Mouse (Mus musculus) urinary bladder, adult 18-20 months (tissue): Measurements from ENCODE around the gene Zdhhc18.

Source experiments
- DNase-seq, 2 experiments: peaks; one replicate each; pipeline ENCODE4 v3.0.0; 2022; ENCODE audit warnings: low spot score in 2 of 2, mixed read lengths in 2 of 2

The Zdhhc18 gene

DNA sequence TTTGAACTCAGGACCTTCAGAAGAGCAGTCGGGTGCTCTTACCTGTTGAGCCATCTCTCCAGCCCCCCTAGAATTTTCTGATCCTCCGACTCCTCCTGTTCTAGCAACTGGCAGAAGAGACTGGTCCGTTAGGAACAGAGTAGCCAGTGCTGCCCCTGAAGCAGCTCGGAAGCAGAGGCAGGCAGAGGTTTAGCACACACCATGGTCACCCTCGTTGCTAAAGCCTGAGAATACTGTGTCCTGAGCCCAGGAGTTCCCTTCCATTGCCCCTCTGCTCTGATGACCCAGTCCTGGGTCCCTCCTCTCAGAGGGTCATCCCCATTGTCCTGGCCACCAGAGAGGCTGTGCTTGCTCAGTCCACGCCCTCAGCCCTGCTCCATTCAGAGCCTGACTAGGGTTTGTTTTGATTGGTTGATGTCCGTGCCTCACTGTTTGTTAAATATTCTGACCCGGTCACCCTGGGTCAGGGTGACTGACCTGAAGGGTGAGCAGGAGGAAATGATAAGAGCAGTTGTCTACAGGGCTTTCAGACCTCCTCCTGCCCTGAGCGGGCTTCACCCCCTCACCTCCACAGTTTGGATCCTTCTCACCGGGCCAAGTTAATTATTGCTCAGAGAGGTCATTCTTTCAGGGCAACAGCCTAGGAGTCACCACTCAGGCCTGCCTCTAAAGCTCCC lies 92.8 kb downstream of the Zdhhc18 start:
- DNase-seq, result no peak
